Mouse (Mus musculus): ENCODE measurements around the gene Gm21698. TPM values are rescaled to one million over a fixed set of nuclear protein-coding genes. Genes with fewer than 3 reads are reported as not detected.
"Not testable (repeated sequence)": the region's sequence is repeated elsewhere in the genome, so short reads cannot be mapped to it uniquely, and the experiment has no call there.

Gene Gm21698
- not detected for polyA plus RNA-seq (2017; shearing (Covaris generic))

- ATAC-seq, result not testable (repeated sequence)
Measured at GRCm38 (mm10) chr5:25988550-25988949, at the start of gene Gm21698. Gene Gm21698 (minus strand): TSS chr5:25988650.

GRCm38 (mm10) chr5:26022816-26023215 is 34.4 kb upstream of the Gm21698 start, which contains the start of gene Gm5862:
Gene Gm5862 (minus strand): TSS chr5:26022916.
- not testable (repeated sequence) for ATAC-seq

GRCm38 (mm10) chr5:26007697-26008096 is 19.2 kb upstream of the Gm21698 start:
- not testable (repeated sequence) for ATAC-seq

GRCm38 (mm10) chr5:26006937-26007695 is 18.7 kb upstream of the Gm21698 start:
- ATAC-seq, result not testable (repeated sequence)

GRCm38 (mm10) chr5:26004698-26005097 is 16.2 kb upstream of the Gm21698 start, which contains the start of gene Gm1979:
Gene Gm1979 (minus strand): TSS chr5:26004798.
- not testable (repeated sequence) for ATAC-seq

- not testable (repeated sequence) for ATAC-seq
Measured at GRCm38 (mm10) chr5:25972563-25972962, 15.9 kb downstream of the Gm21698 start, which contains the start of gene Gm21680. Gene Gm21680 (minus strand): TSS chr5:25972663.

GRCm38 (mm10) chr5:25957050-25957449 is 31.4 kb downstream of the Gm21698 start:
- ATAC-seq, result not testable (repeated sequence)

GRCm38 (mm10) chr5:25956611-25957010 is 31.8 kb downstream of the Gm21698 start:
- not testable (repeated sequence) for ATAC-seq

- ATAC-seq, result not testable (repeated sequence)
Measured at GRCm38 (mm10) chr5:25954317-25954716, 34.1 kb downstream of the Gm21698 start, which contains the start of gene Gm21671. Gene Gm21671 (minus strand): TSS chr5:25954417.

- ATAC-seq, result not testable (repeated sequence)
Measured at GRCm38 (mm10) chr5:25945391-25945790, 43.1 kb downstream of the Gm21698 start.

GRCm38 (mm10) chr5:25942281-25942680 is 46.2 kb downstream of the Gm21698 start, which contains the start of gene Gm21663:
Gene Gm21663 (minus strand): TSS chr5:25942381.
- ATAC-seq, result not testable (repeated sequence)

Other genes with a start within 250 kb of the Gm21698 start
- 1 to 10 TPM; 1.1 to 1.4 (median 1.1) TPM for gene Actr3b, start 228.7 kb downstream of the Gm21698 start, polyA plus RNA-seq (2017; shearing (Covaris generic))
- gene Gm21663, start 46.3 kb downstream of the Gm21698 start, polyA plus RNA-seq (2017; shearing (Covaris generic)), result not detected
- not detected for gene Gm21671, start 34.2 kb downstream of the Gm21698 start, polyA plus RNA-seq (2017; shearing (Covaris generic))
- gene Gm21680, start 16.0 kb downstream of the Gm21698 start, polyA plus RNA-seq (2017; shearing (Covaris generic)), result not detected
- gene Gm1979, start 16.1 kb upstream of the Gm21698 start, polyA plus RNA-seq (2017; shearing (Covaris generic)), result not detected
- not detected for gene Gm5862, start 34.3 kb upstream of the Gm21698 start, polyA plus RNA-seq (2017; shearing (Covaris generic))
- gene Speer4a, start 50.9 kb upstream of the Gm21698 start, polyA plus RNA-seq (2017; shearing (Covaris generic)), result not detected
- not detected for gene Gm7347, start 69.9 kb upstream of the Gm21698 start, polyA plus RNA-seq (2017; shearing (Covaris generic))
- gene Gm10471, start 100.6 kb upstream of the Gm21698 start, polyA plus RNA-seq (2017; shearing (Covaris generic)), result not detected
- not detected for gene 5031410I06Rik, start 116.7 kb upstream of the Gm21698 start, polyA plus RNA-seq (2017; shearing (Covaris generic))
- gene Gm10220, start 132.8 kb upstream of the Gm21698 start, polyA plus RNA-seq (2017; shearing (Covaris generic)), result not detected